Mouse (Mus musculus) left cerebral cortex, adult 2 months (tissue): ENCODE results near the gene Scrn3. TPM values are rescaled to one million over a fixed set of nuclear protein-coding genes. Genes with fewer than 3 reads are reported as not detected.
A peak's percentile ranks its signal among the peaks of the same experiment; 100 is the strongest.

Experiments used
- DNase-seq, 2 experiments: peaks; one replicate each; pipeline ENCODE4 v3.0.0; 2021 to 2022; ENCODE audit warnings: low spot score in 2 of 2, mixed read lengths in 1 of 2; ENCODE audit errors: extremely low spot score in 1 of 2
- H3K27ac ChIP-seq: fragments of 200-600 bp; 2 replicates; pipeline ENCODE4 v1.8.1; 2022
- H3K4me3 ChIP-seq: fragments of 200-600 bp; 2 replicates; pipeline ENCODE4 v1.8.1; 2022
- CTCF ChIP-seq: fragments of 200-600 bp; IDR thresholded peaks from 2 replicates; pipeline ENCODE4 v1.8.1; 2022; ENCODE audit warnings: antibody characterized with exemption, mild to moderate bottlenecking, moderate library complexity
- intact Hi-C: fragments of 180-260 bp; cut with DNase I; formaldehyde crosslinking; loops from one replicate; pipeline ENCODE4 v1.15.1; 2025
- total RNA-seq, 2 experiments: library from RNA; stranded (reverse); gene quantifications; 2 replicates each; pipeline ENCODE4 v1.2.3; 2021

The Scrn3 gene
- total RNA-seq, 2 experiments from 2014 or later: 17.8 to 19.5 TPM

- intact Hi-C loops: no loop called here
- Histone ChIP-seq H3K27ac (no peak overlapping the region), H3K4me3 (no peak overlapping the region)
- TF ChIP-seq CTCF: no peak
- DNase-seq: no peak
These were observed 17.4 kb upstream of the Scrn3 start for GRCm38 (mm10) chr2:73295023-73295422.

DNA sequence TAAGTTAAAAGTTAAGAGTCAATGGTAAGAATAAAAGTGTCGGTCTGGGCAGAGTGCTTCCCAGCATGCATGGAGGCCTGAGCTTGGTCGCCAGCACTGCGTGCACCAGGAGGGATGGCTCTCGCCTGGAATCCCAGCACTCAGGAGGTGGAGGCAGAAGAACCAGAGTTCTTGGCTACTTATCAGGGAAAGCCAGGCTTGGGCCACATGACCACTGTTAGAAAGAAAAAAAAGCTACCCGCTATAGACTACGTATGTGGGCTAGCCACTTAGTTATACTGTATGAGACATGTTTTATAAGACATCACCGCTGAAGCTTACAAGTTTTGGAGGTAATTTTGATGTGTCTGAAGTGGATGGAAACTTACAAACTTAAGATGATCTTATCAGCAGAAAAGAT, 14.2 kb upstream of the Scrn3 start:
- Histone ChIP-seq H3K27ac (no peak overlapping the region), H3K4me3 (no peak overlapping the region)
- no peak for TF ChIP-seq CTCF
- DNase-seq: no peak
- intact Hi-C loops: no loop called here

DNA sequence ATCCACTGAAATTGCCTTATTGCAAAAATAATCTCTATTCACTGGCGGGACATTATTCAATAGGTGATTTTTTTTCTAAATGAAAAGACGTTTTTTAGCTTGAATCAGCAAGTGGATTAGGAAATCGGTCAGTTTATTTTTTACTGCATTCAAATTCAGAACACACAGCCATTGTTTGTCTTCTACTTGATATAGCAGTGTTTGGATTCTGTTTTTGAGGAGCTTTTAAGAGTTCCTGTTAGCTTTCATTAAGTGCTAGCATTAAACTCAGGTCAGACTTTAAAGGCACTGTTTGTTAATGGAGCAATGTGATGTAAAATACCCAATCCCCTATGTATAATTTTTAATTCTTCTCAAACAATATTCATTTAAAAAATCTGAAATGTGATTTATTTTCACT, 13.6 kb upstream of the Scrn3 start:
- H3K27ac ChIP-seq: no peak overlapping the region
- TF ChIP-seq CTCF: no peak
- DNase-seq: no peak
- no peak overlapping the region for H3K4me3 ChIP-seq
- intact Hi-C loops: no loop called here

DNA sequence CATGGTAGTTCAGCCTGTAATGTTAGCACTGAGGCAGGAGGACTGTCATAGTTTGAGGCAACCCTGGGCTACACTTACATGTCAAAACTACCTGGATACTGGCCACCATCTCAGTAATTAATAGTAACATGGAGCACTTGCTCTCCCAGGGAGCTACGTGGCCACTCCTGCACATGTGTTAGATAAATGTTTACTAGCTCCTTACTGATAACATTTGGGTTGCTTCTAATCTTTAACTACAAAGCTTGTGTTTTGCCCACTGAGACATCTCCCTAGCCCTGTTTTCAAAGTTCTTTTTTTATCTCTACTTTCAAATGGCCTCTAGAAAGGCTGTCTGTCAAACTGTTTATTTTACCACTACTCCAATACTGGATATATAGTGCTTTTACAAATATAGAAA, 10.4 kb upstream of the Scrn3 start:
- H3K27ac ChIP-seq: no peak overlapping the region
- intact Hi-C loops: no loop called here
- DNase-seq: no peak
- no peak for TF ChIP-seq CTCF
- H3K4me3 ChIP-seq: no peak overlapping the region

- Histone ChIP-seq H3K4me3 (no peak overlapping the region), H3K27ac (no peak overlapping the region)
- DNase-seq: no peak
- intact Hi-C loops: no loop called here
- TF ChIP-seq CTCF: no peak
These were observed 9.7 kb upstream of the Scrn3 start for GRCm38 (mm10) chr2:73302722-73303121.

- no peak overlapping the region for H3K27ac ChIP-seq
- intact Hi-C loops: no loop called here
- no peak overlapping the region for H3K4me3 ChIP-seq
- DNase-seq: no peak
- no peak for TF ChIP-seq CTCF
These were observed 7.9 kb upstream of the Scrn3 start for GRCm38 (mm10) chr2:73304506-73304905.

- Histone ChIP-seq H3K4me3 (no peak overlapping the region), H3K27ac (no peak overlapping the region)
- intact Hi-C loops: no loop called here
- no peak for TF ChIP-seq CTCF
- DNase-seq: no peak
These were observed 6.4 kb upstream of the Scrn3 start for GRCm38 (mm10) chr2:73306006-73306405.

- Histone ChIP-seq H3K27ac (peak overlapping the region; percentile 94), H3K4me3 (peak overlapping the region; percentile 94)
- intact Hi-C loops: loop anchor here (2.0 to 5.0 kb wide), 2 partner anchors 74 to 89 kb away; partner anchors contain the start of gene Gpr155
- no peak for TF ChIP-seq CTCF
- peak in 1 of 2 experiments; percentile 26 for DNase-seq
These were observed 708 bp downstream of the Scrn3 start for GRCm38 (mm10) chr2:73313117-73313501.

DNA sequence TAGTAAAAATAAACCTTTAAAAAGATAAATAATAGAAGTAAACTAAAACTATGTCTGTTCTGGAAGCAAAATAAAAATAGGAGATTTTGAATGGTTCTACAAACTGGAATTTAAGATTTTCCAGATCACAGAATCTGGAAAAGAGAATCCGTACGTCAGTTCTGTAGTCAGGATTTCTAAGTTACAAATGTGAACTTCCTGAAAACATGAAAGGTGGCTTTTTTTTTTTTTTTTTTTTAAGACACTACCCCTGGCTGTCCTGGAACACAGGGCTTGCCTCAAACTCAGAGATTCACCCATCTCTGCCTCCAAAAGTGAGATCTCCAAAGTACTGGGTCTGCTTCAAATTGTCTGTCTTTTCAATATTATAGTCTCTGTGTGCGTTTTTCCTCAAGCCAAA, 1.9 kb downstream of the Scrn3 start:
- DNase-seq: no peak
- no peak overlapping the region for H3K27ac ChIP-seq
- intact Hi-C loops: loop anchor here (5.0 kb wide), 1 partner anchor 88 kb away; no protein-coding TSS in a partner anchor
- no peak overlapping the region for H3K4me3 ChIP-seq
- no peak for TF ChIP-seq CTCF

DNA sequence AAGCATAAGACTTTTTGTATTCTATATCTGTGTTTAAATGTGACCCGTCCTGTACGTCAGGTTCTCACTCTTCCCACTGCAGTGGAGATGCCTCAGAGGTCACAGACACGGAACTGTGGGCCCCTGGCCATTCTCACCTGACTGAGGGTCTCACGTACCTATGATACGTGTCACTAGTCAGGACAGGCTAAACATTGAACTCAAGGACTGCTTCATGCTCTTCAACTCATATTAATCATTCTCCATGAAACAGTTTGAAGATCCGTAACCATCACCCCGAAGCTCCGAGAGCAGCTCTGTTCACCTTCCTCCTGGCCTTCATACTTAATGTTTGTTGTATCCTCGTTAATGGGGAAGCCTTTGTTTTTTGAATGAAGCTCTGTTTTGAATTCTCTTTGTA, 5.0 kb downstream of the Scrn3 start:
- Histone ChIP-seq H3K27ac (no peak overlapping the region), H3K4me3 (no peak overlapping the region)
- no peak for DNase-seq
- intact Hi-C loops: no loop called here
- no peak for TF ChIP-seq CTCF

DNA sequence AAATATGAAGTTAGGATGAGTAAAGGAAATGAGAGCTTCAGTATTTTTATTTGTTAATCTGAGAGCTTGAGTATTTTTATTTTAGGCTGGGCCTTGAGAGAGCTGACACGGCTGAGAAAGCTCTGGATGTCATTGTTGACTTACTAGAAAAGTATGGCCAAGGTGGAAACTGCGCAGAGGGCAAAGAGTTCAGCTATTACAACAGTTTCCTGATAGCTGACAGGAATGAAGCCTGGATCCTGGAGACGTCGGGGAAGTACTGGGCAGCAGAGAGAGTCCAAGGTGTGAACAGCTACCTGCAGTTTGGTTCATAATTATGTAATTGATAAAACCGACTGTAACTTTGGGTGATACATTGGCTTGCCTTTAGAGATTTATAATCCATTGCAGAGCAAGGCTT, 6.8 kb downstream of the Scrn3 start:
- no peak for TF ChIP-seq CTCF
- Histone ChIP-seq H3K27ac (no peak overlapping the region), H3K4me3 (no peak overlapping the region)
- intact Hi-C loops: no loop called here
- no peak for DNase-seq

GRCm38 (mm10) chr2:73322991-73323390, 10.6 kb downstream of the Scrn3 start:
- no peak for TF ChIP-seq CTCF
- intact Hi-C loops: loop anchor here (5.0 kb wide), 1 partner anchor 39 kb away; no protein-coding TSS in a partner anchor
- DNase-seq: no peak
- no peak overlapping the region for H3K27ac ChIP-seq
- no peak overlapping the region for H3K4me3 ChIP-seq

DNA sequence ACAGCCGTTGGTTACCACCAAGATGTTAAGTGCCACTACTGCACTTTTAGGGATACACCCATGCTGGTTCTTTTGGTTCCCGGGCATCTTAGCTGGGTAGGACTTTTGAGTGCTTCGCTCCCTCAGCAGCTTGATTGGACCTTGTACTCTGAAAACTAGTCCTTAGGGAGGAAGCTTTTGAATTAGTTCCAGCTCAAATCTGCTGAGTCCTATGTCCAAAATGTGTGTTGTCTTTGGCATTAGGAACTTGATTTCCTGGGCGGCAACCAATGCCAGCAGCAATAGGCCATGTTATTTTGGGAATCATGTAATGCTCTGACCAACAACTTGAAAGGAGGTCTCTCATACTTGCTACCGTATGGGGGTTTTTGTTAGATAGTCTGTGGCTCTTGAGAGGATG, 13.5 kb downstream of the Scrn3 start:
- no peak overlapping the region for H3K4me3 ChIP-seq
- intact Hi-C loops: no loop called here
- DNase-seq: no peak
- TF ChIP-seq CTCF: no peak
- H3K27ac ChIP-seq: no peak overlapping the region

- intact Hi-C loops: no loop called here
- Histone ChIP-seq H3K27ac (no peak overlapping the region), H3K4me3 (no peak overlapping the region)
- DNase-seq: no peak
- TF ChIP-seq CTCF: no peak
These were observed 23.5 kb downstream of the Scrn3 start for GRCm38 (mm10) chr2:73335949-73336348.
